Mouse (Mus musculus) MEL (cell line): ENCODE data around the gene Aen. TPM values are rescaled to one million over a fixed set of nuclear protein-coding genes. Genes with fewer than 3 reads are reported as not detected.

Experiments used
- DNase-seq: peaks from one replicate; pipeline ENCODE4 v3.0.0; 2011; ENCODE audit warnings: low read depth, low spot score
- H3K27ac ChIP-seq: 2 replicates; pipeline ENCODE4 v1.5.1; 2012; ENCODE audit warnings: low read depth, mild to moderate bottlenecking, control low read depth, low read length, moderate library complexity; ENCODE audit not compliant: control insufficient read depth
- H3K27me3 ChIP-seq, 2 experiments: fragments of 150-350 bp in 1 of 2; sonication (generic) in 1 of 2; 2 replicates each; pipeline ENCODE4 v1.6.1; 2012; ENCODE audit warnings: low read length in 2 of 2, mild to moderate bottlenecking in 2 of 2, improper control_type of control experiment in 1 of 2, moderate library complexity in 1 of 2; ENCODE audit not compliant: insufficient read depth in 2 of 2, control insufficient read depth in 1 of 2
- H3K36me3 ChIP-seq, 2 experiments: 2 replicates each; pipeline ENCODE4 v1.6.1; 2012 to 2014; ENCODE audit warnings: low read length in 2 of 2, improper control_type of control experiment in 1 of 2, inconsistent platforms in 1 of 2, mild to moderate bottlenecking in 1 of 2; ENCODE audit not compliant: insufficient read depth in 2 of 2, control insufficient read depth in 1 of 2
- H3K4me1 ChIP-seq, 2 experiments: fragments of 150-350 bp in 1 of 2; sonication (generic) in 1 of 2; 2 replicates each; pipeline ENCODE4 v1.6.1; 2012; ENCODE audit warnings: low read length in 2 of 2, improper control_type of control experiment in 1 of 2, mild to moderate bottlenecking in 1 of 2; ENCODE audit not compliant: insufficient read depth in 2 of 2, control insufficient read depth in 1 of 2
- H3K4me3 ChIP-seq, 2 experiments: fragments of 150-350 bp in 1 of 2; sonication (generic) in 1 of 2; 2 replicates each; pipeline ENCODE4 v1.5.1; 2012; ENCODE audit warnings: low read depth in 2 of 2, low read length in 2 of 2, mild to moderate bottlenecking in 2 of 2, moderate library complexity in 2 of 2, control low read depth in 1 of 2, improper control_type of control experiment in 1 of 2; ENCODE audit not compliant: control insufficient read depth in 1 of 2, insufficient read depth in 1 of 2
- H3K79me2 ChIP-seq: 2 replicates; pipeline ENCODE4 v1.6.1; 2012; ENCODE audit warnings: mild to moderate bottlenecking, low read length, moderate library complexity; ENCODE audit not compliant: control insufficient read depth, poor library complexity, insufficient read depth
- H3K9ac ChIP-seq: 2 replicates; pipeline ENCODE4 v1.6.1; 2012; ENCODE audit warnings: low read depth, mild to moderate bottlenecking, control low read depth, low read length, moderate library complexity; ENCODE audit not compliant: control insufficient read depth, poor library complexity, severe bottlenecking
- H3K9me3 ChIP-seq: fragments of 150-350 bp; sonication (generic); replicated peaks from 2 replicates; pipeline ENCODE4 v1.6.1; 2012; ENCODE audit warnings: mild to moderate bottlenecking, low read length, improper control_type of control experiment, moderate library complexity; ENCODE audit not compliant: insufficient read depth
- BHLHE40 ChIP-seq: IDR thresholded peaks from 2 replicates; pipeline ENCODE4 v1.6.1; 2012; ENCODE audit warnings: low read depth, mild to moderate bottlenecking, inconsistent platforms, low read length, improper control_type of control experiment, borderline replicate concordance
- CHD2 ChIP-seq: IDR thresholded peaks from 2 replicates; pipeline ENCODE4 v1.6.1; 2011; ENCODE audit warnings: low read length, improper control_type of control experiment
- CTCF ChIP-seq, 3 experiments: IDR thresholded peaks in 2 of 3; conservative IDR thresholded peaks in 1 of 3; 2 replicates each; pipeline ENCODE4 v1.5.1; 2011 to 2012; ENCODE audit warnings: low read length in 3 of 3, low read depth in 2 of 3, mild to moderate bottlenecking in 2 of 3, improper control_type of control experiment in 1 of 3, inconsistent platforms in 1 of 3, mixed read lengths in 1 of 3, moderate library complexity in 1 of 3; ENCODE audit not compliant: control insufficient read depth in 1 of 3, insufficient read depth in 1 of 3, poor library complexity in 1 of 3, severe bottlenecking in 1 of 3
- EP300 ChIP-seq, 2 experiments: IDR thresholded peaks; 2 replicates each; pipeline ENCODE4 v1.6.1; 2011; ENCODE audit warnings: improper control_type of control experiment in 2 of 2, low read length in 2 of 2, low read depth in 1 of 2, mild to moderate bottlenecking in 1 of 2
- ETS1 ChIP-seq: IDR thresholded peaks from 2 replicates; pipeline ENCODE4 v1.6.1; 2012; ENCODE audit warnings: low read depth, mild to moderate bottlenecking, inconsistent platforms, low read length, improper control_type of control experiment, moderate library complexity
- GABPA ChIP-seq: IDR thresholded peaks from 2 replicates; pipeline ENCODE4 v1.6.1; 2012; ENCODE audit warnings: low read depth, mild to moderate bottlenecking, inconsistent platforms, low read length, improper control_type of control experiment, moderate library complexity
- GATA1 ChIP-seq: IDR thresholded peaks from 2 replicates; pipeline ENCODE4 v1.6.1; 2011; ENCODE audit warnings: low read depth, low read length, improper control_type of control experiment
- KAT2A ChIP-seq: conservative IDR thresholded peaks from 2 replicates; pipeline ENCODE4 v1.6.1; 2012; ENCODE audit warnings: low read depth, low read length, improper control_type of control experiment, inconsistent platforms
- MAFK ChIP-seq: IDR thresholded peaks from 2 replicates; pipeline ENCODE4 v1.6.1; 2011; ENCODE audit warnings: low read depth, mild to moderate bottlenecking, low read length, improper control_type of control experiment, borderline replicate concordance
- MAX ChIP-seq: IDR thresholded peaks from 2 replicates; pipeline ENCODE4 v1.6.1; 2011; ENCODE audit warnings: low read length, improper control_type of control experiment
- MAZ ChIP-seq: IDR thresholded peaks from 2 replicates; pipeline ENCODE4 v1.6.1; 2012; ENCODE audit warnings: low read depth, mild to moderate bottlenecking, inconsistent platforms, low read length, improper control_type of control experiment
- MXI1 ChIP-seq: IDR thresholded peaks from 2 replicates; pipeline ENCODE4 v1.6.1; 2011; ENCODE audit warnings: mild to moderate bottlenecking, low read depth, low read length, improper control_type of control experiment
- MYC ChIP-seq: IDR thresholded peaks from 2 replicates; pipeline ENCODE4 v1.6.1; 2011; ENCODE audit warnings: low read depth, mild to moderate bottlenecking, low read length, improper control_type of control experiment, moderate library complexity
- NELFE ChIP-seq: IDR thresholded peaks from 2 replicates; pipeline ENCODE4 v1.6.1; 2011; ENCODE audit warnings: low read depth, low read length, improper control_type of control experiment
- NRF1 ChIP-seq: IDR thresholded peaks from 2 replicates; pipeline ENCODE4 v1.6.1; 2014; ENCODE audit warnings: low read depth, mild to moderate bottlenecking, inconsistent platforms, low read length, improper control_type of control experiment, moderate library complexity; ENCODE audit not compliant: poor library complexity, insufficient read depth, severe bottlenecking
- POLR2AphosphoS5 ChIP-seq: IDR thresholded peaks from 2 replicates; pipeline ENCODE4 v1.6.1; 2012; ENCODE audit warnings: low read depth, borderline replicate concordance, mild to moderate bottlenecking, inconsistent platforms, low read length, moderate library complexity, mixed read lengths
- RCOR1 ChIP-seq: IDR thresholded peaks from 2 replicates; pipeline ENCODE4 v1.6.1; 2012; ENCODE audit warnings: low read depth, mild to moderate bottlenecking, inconsistent platforms, low read length, improper control_type of control experiment
- SIN3A ChIP-seq: IDR thresholded peaks from 2 replicates; pipeline ENCODE4 v1.6.1; 2012; ENCODE audit warnings: low read length, improper control_type of control experiment, inconsistent platforms
- TAL1 ChIP-seq: IDR thresholded peaks from 2 replicates; pipeline ENCODE4 v1.6.1; 2012; ENCODE audit warnings: mild to moderate bottlenecking, inconsistent platforms, low read length, moderate library complexity, mixed read lengths
- TCF12 ChIP-seq: IDR thresholded peaks from 2 replicates; pipeline ENCODE4 v1.6.1; 2014; ENCODE audit warnings: low read depth, mild to moderate bottlenecking, inconsistent platforms, low read length, improper control_type of control experiment, moderate library complexity
- USF2 ChIP-seq, 2 experiments: IDR thresholded peaks; 2 replicates each; pipeline ENCODE4 v1.6.1; 2011 to 2012; ENCODE audit warnings: improper control_type of control experiment in 2 of 2, low read length in 2 of 2, borderline replicate concordance in 1 of 2, inconsistent platforms in 1 of 2, low read depth in 1 of 2, mild to moderate bottlenecking in 1 of 2; ENCODE audit not compliant: insufficient read depth in 1 of 2
- ZC3H11A ChIP-seq: IDR thresholded peaks from 2 replicates; pipeline ENCODE4 v1.6.1; 2012; ENCODE audit warnings: low read depth, mild to moderate bottlenecking, inconsistent platforms, low read length, improper control_type of control experiment
- ZKSCAN1 ChIP-seq: IDR thresholded peaks from 2 replicates; pipeline ENCODE4 v1.6.1; 2012; ENCODE audit warnings: low read depth, mild to moderate bottlenecking, inconsistent platforms, low read length, improper control_type of control experiment, moderate library complexity
- ZMIZ1 ChIP-seq: IDR thresholded peaks from 2 replicates; pipeline ENCODE4 v1.6.1; 2012; ENCODE audit warnings: low read depth, mild to moderate bottlenecking, inconsistent platforms, low read length, improper control_type of control experiment, moderate library complexity
- polyA plus RNA-seq, 2 experiments: library from polyadenylated mRNA; stranded (reverse) in 1 of 2; unstranded in 1 of 2; fragments of >175 nt in 1 of 2; fragments of >200 nt in 1 of 2; gene quantifications; 2 replicates each; pipeline versions ENCODE4 v1.2.1 to v1.2.4; 2012; ENCODE audit warnings: low replicate concordance in 2 of 2, low read depth in 1 of 2; ENCODE audit not compliant: insufficient read length in 2 of 2, insufficient read depth in 1 of 2, missing spikeins in 1 of 2
- total RNA-seq: library from RNA; depleted of rRNA; stranded (reverse); fragments of 300-350 nt; gene quantifications from 2 replicates; pipeline ENCODE4 v1.2.3, GENCODE M21; 2012

The Aen gene
- total and polyA plus RNA-seq, 3 experiments, result 95.9 to 97.7 TPM; not detected in 1

- no peak overlapping the region for H3K27ac ChIP-seq
- H3K27me3 ChIP-seq, result no peaks in the 10 kb centered on the region
- peaks cover 0 to 6% of the 10 kb centered on the region in 2 experiments; a peak in 2 of 4 replicates for H3K4me1 ChIP-seq
- H3K4me3 ChIP-seq, result no peak overlapping the region
- H3K9me3 ChIP-seq, result no peaks in the 10 kb centered on the region
- H3K36me3 ChIP-seq, result peaks cover 0 to 2% of the 10 kb centered on the region in 2 experiments; a peak in 2 of 4 replicates
- TF ChIP-seq KAT2A, result no peak
- no peak for TF ChIP-seq EP300 (IDR thresholded peaks at IDR 0.05; ENCODE audit: low read depth in 1 of 2, low read length in 2 of 2)
- no peak for TF ChIP-seq ZMIZ1
- TF ChIP-seq RCOR1, result no peak
- no peak for TF ChIP-seq TCF12
- no peak for TF ChIP-seq USF2 (IDR thresholded peaks at IDR 0.05; ENCODE audit: borderline replicate concordance in 1 of 2, insufficient read depth in 1 of 2, low read depth in 1 of 2, low read length in 2 of 2)
- TF ChIP-seq POLR2AphosphoS5, result no peak
- TF ChIP-seq NELFE, result no peak
- no peak for TF ChIP-seq ZKSCAN1
- no peak for TF ChIP-seq ETS1
- H3K79me2 ChIP-seq, result no peaks in the 10 kb centered on the region
- H3K9ac ChIP-seq, result no peak overlapping the region
- no peak for DNase-seq
These were observed 30.5 kb downstream of the Aen start for GRCm38 (mm10) chr7:78926156-78926555.

DNA sequence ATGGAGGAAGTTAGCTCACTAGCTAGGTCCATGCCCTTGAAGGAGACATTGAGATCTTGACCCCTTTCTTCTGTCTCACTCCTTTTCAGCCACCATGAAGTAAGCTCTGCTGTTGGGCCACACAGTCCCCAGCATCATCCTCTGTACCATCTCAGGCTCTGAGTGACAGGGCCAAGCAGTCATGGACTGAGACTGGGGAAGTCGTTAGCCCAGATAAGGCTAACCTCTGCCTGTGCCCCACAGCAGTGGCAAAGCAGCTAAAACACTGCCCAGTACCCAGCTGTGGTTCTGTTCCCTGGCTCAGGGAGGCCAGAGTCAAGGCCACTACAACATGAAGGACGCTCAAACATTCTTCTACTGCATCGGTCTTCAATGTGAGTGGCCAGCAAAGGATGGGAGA, 31.6 kb downstream of the Aen start:
- no peaks in the 10 kb centered on the region for H3K79me2 ChIP-seq
- H3K27me3 ChIP-seq, result no peaks in the 10 kb centered on the region
- DNase-seq, result no peak
- peaks cover 0 to 6% of the 10 kb centered on the region in 2 experiments; a peak in 2 of 4 replicates for H3K4me1 ChIP-seq
- no peak overlapping the region for H3K4me3 ChIP-seq
- H3K27ac ChIP-seq, result no peak overlapping the region
- no peak overlapping the region for H3K9ac ChIP-seq
- no peaks in the 10 kb centered on the region for H3K9me3 ChIP-seq
- TF ChIP-seq USF2 (IDR thresholded peaks at IDR 0.05; ENCODE audit: borderline replicate concordance in 1 of 2, insufficient read depth in 1 of 2, low read depth in 1 of 2, low read length in 2 of 2) (no peak), NELFE (no peak), GATA1 (peak; percentile 38; the same call in 1 of the 2 replicates), MYC (no peak)
- TF ChIP-seq, all 39 proteins: peak for 1
- H3K36me3 ChIP-seq, result peaks cover 0 to 2% of the 10 kb centered on the region in 2 experiments; a peak in 2 of 4 replicates

- Histone ChIP-seq H3K4me3 (no peak overlapping the region), H3K27ac (no peak overlapping the region), H3K4me1 (peaks cover 8 to 24% of the 10 kb centered on the region in 2 experiments; a peak in 3 of 4 replicates)
- TF ChIP-seq RCOR1 (no peak), TCF12 (no peak), MAX (no peak), SIN3A (no peak), MYC (no peak), MAZ (no peak), CHD2 (no peak), NRF1 (no peak), GABPA (no peak), TAL1 (no peak), CTCF (IDR thresholded peaks at IDR 0.05 in 2 of 3, conservative IDR thresholded peaks at IDR 0.05 in 1 of 3; ENCODE audit: control insufficient read depth in 1 of 3, insufficient read depth in 1 of 3, low read depth in 2 of 3, low read length in 3 of 3, poor library complexity in 1 of 3, severe bottlenecking in 1 of 3) (no peak), ZC3H11A (no peak), MXI1 (no peak), MAFK (no peak), BHLHE40 (no peak)
These were observed 43.4 kb downstream of the Aen start for GRCm38 (mm10) chr7:78938957-78939602.

More at GRCm38 (mm10) chr7:78938957-78939602, 43.4 kb downstream of the Aen start:
- H3K9me3 ChIP-seq, result no peaks in the 10 kb centered on the region
- H3K9ac ChIP-seq, result no peak overlapping the region
- no peak for DNase-seq
- peaks cover 0 to 15% of the 10 kb centered on the region in 2 experiments; a peak in 2 of 4 replicates for H3K36me3 ChIP-seq
- no peaks in the 10 kb centered on the region for H3K79me2 ChIP-seq
- H3K27me3 ChIP-seq, result peaks cover 0 to 2% of the 10 kb centered on the region in 2 experiments; a peak in 1 of 4 replicates
